Mouse (Mus musculus): Measurements from ENCODE around the gene Gm5108.
A peak's percentile ranks its signal among the peaks of the same experiment; 100 is the strongest.

Gm5108 gene

DNA sequence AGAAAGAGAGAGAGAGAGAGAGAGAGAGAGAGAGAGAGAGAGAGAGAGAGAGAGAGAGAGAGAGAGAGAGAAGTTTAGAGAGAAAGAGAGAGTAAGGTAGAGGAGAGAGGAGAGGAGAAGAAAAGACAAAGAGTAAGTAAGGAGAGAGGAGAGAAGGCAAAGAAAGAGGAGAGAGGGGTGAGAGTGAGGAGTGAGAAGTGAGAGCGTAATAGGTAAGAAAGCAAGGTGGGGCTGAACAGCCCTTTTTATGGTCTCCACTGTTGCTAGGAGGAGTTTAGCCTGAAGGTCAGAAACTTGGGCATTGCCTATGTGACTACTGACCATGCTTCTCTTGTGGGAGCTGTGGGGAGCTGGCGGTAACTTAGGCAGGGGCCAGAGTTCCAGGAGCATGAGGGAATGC is at the start of gene Gm5108:
Gene Gm5108, plus strand, starts transcription at position 301 of the 400 bp plus-strand sequence.
- no peak for DNase-seq (ENCODE audit: low read depth, low spot score)

DNA sequence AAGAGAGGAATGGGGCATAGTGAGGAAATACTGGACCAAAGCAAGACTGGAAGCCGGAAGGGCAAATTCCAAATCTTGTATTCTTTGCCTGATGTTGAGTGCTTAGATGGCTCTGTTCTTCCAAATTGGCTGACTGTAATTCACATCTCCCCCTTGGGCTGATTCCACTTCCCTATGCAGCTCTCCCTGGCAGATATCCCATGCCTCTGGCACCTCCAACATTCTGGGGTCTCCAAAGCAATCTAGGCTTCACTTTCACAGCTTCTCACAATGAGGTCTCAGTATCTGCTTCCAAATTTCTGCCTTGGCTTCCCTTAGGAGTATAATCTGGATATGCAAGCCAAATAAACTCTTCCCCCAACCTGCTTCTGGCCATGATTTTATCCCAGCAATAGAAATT is 42.5 kb upstream of the Gm5108 start:
- no peak for DNase-seq (ENCODE audit: low read depth, low spot score)

DNA sequence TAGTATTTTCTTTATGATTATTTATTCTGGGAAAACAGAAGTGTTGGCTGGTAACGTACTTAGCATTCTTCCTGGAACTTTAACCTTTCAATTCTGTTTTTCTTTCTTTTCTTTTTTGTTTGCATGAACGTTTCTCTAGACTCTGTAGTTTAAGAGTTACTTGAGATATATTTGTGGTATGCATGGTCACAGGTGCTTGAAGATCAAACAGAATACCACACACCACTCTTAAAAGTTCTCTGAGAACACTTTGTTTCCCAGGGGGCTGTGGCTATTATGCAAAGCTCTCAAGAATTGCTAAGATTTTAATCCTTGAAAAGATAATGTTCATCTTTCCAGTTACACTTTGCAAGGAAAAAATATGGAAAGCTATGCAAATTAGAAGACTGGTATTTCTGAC is 36.9 kb upstream of the Gm5108 start:
- DNase-seq (ENCODE audit: low read depth, low spot score) = no peak

DNA sequence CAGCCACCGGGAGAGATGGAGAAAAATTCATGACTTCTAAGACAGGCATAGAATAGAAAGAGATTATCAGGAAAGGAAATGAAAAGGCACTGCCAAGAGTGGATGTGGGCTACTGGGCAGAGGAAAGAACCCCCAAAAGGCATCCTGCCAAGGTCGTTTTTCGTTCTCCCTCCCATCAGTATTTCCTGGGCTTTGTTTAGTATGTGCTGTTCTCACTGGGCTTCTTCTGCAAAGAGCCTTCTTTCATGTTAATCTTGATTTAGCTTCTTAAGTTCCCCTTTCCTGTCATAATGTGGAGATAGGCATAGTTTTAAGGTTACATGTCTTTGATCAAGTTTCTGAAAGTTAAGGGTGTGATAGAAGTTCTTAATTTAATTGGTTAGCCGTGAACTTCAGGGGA is 10.9 kb upstream of the Gm5108 start:
- DNase-seq (ENCODE audit: low read depth, low spot score) = no peak

DNA sequence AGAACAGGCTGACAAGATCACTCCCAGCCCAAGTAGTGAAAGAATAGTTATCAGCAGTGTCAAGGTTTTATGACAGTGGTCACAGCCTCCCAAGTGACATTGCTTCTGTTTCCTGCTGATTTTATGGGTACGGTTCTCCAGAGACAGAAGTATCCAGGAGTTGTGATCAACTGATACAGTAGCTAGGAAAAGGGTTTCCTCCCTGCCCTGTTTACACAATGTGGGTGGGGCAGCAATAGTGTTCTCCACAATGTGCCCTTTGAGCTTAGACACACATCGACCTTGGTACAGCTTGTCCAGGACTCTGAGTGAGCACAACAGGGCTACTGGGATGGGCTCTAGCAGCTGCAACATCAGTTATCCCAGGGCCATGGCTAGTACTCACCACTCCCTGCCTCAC is 9.8 kb upstream of the Gm5108 start:
- no peak for DNase-seq (ENCODE audit: low read depth, low spot score)

DNA sequence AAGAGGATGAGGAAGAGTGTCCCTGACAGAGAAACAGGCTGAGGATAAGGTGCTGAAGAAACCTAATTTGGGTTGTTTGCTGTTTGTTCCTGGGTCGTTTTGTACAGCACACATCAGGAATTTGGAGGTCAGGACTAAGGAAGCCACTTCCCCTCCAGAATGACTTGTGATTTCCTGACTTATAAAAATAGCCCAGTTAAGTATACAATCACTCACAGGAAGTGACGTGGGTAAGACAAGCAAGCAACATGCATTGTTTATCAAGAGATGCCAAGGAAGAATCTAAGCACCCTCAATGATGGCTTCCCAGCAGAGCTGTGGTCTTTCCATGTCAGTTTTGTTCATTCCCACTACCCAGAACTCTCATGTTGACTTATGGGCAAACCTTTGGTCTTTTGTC is 1.7 kb downstream of the Gm5108 start:
- no peak for DNase-seq (ENCODE audit: low read depth, low spot score)

DNA sequence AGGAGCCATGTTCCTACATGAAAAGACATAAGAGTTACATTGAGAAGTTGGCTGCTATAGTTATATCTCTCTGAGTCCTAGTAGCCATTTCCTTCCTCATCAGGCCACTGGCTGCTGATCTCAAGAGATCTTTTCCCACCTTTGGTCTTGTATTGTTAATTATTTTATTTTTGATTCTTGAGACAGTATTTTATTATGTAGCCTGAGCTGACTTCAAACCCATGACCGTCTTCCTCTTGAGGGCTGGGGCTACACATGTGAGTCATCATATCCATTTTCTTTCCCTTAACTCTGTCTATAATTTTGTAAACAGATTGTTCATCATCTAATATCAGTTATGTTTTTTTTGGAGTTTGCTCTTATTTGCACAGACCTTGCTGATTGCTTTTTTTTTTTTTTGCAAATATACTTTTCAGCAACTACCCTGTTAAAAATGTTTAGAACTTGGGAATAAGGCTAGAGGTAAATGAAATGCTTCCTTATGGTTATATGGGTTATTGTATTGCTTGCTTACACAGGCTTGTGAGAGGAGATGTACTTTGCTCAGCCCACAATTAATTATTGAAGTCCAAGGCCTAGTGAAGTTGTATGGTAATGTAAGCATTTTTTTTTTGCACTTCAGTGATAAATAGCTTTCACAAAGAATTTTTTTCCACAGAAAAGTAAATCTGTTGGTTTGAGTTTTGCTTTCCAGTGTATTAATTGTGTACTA is 2.8 kb downstream of the Gm5108 start:
- no peak for DNase-seq (ENCODE audit: low read depth, low spot score)

DNA sequence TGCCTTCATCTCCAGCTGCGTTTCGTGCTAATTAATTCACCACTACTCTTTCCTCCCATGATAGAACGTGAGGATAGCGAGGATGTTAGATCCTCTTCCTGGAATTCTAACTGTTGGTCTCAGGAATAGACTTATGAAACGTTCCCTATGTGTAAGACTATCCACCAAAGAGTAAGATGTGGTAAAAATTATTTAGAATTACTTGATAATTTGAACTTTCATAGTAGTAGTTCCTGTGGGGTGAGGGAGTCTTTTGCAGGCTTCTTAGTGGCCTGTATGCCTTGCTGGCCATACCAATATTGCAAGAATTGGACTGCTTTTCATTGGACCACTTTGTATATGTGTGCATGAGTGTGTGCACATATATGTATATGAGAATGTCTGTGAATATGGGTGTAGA is 4.9 kb downstream of the Gm5108 start, which contains the start of gene Gm21905:
Gene Gm21905, minus strand, starts transcription at position 101 of the 400 bp plus-strand sequence.
- DNase-seq (ENCODE audit: low read depth, low spot score) = no peak

DNA sequence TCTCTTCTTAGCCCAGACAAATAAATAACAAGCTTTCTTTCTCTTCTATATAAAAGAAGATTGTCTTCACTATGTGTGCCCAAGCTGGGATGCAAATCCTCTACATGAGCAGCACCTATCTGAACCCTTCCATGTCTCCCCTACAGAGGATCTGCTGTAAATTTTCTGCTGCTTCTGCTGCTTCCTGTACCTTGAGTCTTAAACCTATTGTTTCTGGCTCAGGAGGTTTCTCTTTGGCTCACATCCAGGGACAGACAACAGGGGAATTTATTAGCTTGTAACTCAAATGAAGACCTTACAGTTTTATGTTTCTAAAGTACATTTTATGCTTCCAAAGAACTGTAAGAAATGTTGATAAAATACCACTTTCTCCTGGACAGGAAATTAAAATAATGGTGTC is 5.5 kb downstream of the Gm5108 start:
- DNase-seq (ENCODE audit: low read depth, low spot score) = no peak

DNA sequence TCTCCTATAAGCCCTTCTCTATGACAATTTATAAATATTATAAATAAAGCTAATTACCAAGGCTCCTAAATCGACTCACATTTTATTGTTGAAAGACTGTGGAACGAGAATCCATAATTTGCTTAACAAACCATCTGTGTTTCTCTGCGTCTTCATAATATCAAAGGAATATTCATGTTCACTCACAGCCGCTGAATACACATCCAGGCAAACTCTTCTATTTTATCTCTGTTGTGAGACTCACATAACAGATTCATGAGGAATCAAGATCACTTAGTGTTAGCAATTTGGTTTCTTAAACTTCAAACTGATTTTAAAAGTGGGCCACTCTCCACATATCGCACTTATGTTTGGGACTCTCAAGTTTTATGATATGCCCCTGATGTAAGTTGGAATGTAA is 6.6 kb downstream of the Gm5108 start:
- DNase-seq (ENCODE audit: low read depth, low spot score) = no peak

DNA sequence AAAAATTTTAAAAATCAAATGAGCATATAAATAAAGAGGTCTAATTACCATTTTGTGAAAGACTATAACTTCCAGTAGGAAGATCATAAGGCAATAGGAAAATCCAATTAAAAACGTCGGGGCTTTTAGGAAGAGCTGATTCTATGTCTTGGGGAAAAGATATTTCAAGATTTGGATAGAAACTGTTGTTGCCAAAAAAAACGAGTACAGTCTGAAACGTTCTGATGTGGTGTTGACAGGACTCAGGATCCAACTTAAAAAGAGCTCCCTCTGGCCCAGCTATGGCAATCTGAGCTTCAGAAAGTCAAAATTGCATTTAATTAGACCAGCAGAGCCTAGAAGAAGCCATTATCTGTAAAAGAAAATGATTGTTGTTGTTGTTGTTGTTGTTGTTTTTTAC is 12.6 kb downstream of the Gm5108 start:
- peak; percentile 56 for DNase-seq (ENCODE audit: low read depth, low spot score)

DNA sequence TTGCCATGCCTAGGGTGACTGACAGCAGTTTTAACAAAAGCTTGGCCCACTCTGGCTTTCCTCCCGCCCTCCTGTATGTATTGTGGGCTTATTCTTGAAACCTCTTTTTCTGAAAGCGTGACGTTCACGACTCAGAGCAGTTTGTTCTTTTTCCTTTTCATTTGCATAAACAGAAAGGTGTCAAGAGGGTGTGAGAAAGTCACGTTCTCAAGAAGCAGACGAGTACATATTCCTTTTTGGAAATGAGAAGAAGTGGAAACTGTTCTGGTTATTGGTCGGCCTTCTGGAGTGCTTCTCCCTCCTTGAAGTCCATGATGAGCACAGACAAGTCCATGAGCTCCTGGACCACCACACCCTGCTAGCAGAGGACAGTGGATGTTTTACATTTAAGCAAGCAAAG is 14.0 kb downstream of the Gm5108 start:
- DNase-seq (ENCODE audit: low read depth, low spot score) = peak; percentile 44

DNA sequence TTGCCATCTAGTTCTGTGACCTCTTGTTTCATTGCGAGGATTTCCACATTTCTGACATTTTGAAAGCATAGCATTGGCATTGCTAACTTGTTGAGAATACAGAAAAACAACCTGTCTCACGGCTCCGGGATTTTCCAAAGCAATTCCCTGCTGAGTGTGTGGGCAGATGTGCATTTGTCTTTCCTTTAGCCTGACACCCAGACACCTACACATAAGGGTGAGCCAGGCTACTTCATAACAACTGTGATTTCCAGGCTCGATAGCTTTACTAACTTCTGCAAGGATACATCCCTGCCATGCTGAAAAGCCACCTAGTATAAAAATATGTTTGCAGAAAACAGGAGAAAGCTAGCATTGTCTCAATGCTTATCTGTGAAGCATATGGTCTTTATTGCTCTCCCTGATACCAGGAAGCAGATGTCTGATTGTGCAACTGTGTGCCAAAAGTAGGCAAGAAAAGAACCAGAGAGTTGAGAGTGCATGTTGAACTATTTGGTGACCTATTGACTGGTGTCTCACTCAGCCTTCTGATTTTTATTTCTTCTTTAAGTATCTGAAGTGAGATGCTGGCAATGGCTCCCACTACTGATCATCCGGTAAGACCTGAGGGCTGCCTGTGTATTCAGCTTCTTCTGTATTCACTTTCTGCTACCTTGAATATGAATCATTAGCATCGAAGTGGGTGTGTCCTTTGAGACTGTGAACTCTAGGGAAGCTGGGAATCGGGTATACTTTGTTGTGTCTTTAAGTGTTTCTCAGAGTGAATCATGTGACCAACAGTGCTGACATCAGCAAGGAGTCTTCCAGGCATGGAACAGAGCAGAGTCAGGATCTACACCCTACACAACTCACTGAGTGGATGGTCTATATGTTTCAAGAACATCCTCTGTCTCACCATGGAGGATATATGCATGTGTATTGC is 20.5 kb downstream of the Gm5108 start:
- DNase-seq (ENCODE audit: low read depth, low spot score) = peak; percentile 69

DNA sequence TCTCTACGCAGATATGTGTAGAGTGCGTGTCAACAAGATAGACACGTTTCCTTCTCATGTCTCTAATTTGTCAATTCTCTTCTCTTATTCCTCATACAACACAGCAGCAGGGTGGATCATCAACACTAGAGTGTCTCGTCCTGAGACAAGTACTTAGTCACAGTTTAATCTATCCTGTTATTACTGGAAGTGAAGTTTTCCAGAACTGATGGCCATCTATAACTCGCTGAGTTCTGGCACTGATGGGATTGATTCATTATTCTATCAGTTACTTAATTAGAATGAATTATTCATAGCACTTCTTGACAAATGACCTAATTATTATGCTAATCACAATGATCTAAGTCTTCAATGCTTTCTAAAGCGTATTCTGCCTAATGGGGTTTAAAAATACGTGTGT is 28.1 kb downstream of the Gm5108 start:
- DNase-seq (ENCODE audit: low read depth, low spot score) = no peak

DNA sequence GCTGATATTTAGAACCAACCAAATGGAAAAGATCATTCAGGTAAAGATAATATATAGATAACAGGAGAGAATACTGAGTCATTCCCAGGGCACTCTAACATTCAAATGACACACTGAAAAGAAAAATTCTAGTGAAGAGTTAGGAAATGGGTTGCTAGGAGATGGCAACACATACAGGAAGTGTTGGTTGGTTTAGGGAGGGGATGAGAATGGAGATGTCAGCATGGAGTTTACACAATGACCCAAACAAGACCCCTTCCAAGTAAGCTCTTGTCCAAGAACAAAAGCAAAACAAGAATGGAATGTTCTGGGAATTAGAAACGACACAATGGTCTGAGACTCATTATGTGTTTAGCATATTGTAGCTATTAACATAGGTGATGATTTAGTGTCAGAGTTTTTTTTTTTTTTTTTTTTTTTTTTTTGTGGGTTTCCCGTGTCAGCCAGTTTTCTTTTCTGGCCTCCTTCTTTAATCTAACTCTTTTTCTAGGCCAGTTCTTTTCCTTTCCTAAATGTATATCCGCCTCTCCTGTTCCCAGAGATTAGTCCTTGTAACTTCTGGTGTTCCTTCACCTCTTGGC is 40.6 kb downstream of the Gm5108 start:
- DNase-seq (ENCODE audit: low read depth, low spot score) = no peak

DNA sequence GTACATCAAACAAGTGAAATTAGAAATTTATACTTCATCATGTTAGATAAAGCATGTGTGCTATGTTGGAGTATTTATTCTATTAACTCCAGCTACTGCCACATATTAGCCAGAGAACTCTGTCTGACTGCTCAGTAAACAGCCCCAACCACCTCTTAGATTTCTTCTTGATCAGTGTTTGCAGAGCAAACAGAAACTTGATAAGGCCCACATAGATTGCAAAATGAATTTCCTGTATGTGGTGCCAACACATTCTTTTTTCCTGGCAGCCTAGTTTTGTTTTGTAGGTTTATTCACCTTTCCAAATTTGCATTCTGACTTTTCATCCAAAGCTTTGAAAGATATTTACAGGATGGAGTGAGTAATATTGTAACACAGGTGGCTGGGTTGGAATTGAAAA is 49.0 kb downstream of the Gm5108 start:
- DNase-seq (ENCODE audit: low read depth, low spot score) = no peak

DNA sequence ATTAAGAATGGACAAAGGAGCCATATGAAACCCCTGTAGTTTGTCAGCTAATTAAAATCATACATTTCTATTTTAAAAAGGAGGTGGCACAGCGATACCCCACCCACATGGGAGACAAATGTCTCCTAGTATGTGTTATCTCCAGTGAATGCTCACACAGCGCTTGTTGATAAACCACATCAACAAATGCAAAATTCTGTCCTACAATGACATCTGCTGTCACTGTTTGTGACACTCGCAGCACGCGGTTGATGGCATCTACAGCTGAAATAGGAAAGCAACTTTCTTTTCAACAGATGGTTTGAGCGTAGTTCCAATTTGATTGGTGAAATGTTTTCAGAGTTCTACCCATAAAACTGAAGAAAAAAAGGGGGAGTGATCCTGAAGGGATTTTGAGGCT is 61.1 kb downstream of the Gm5108 start:
- peak; percentile 50 for DNase-seq (ENCODE audit: low read depth, low spot score)

DNA sequence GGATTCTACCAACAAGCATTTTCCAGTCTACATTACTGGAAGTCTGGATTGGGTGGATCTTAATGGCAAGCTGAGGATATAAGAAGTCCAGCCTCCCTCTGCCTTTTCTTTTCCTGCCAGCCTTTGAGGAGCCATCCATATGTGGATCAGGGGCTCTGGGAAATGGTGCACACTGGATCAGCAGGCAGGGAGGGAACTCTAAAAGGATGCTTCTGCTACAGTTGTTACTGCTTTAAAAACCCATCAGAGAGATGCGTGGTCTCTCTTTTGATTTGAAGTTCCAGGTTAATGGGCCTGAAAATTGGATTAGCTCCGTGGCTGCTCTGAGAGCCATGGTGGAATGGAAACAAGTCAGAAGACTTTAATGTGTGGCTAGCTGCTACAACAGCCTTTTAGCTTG is 62.4 kb downstream of the Gm5108 start:
- no peak for DNase-seq (ENCODE audit: low read depth, low spot score)

DNA sequence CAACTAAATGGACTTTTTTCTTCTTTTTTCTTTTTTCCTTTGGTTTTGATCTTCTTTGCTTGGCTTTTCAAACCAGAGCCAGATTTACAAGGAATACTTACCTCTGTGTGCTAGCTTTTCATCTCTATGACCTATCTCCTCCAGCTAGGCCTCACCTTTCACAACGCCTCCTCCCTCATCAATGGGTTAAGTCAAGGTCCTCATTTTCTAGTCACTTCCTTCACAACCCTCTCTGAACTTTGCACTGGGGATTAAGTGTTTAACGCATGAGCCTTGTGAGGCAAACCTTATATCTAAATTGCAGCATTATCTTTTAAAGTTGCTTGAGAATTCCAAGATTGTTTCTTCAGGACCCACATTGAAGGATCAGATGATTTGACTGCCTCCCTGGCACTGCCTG is 63.0 kb downstream of the Gm5108 start:
- no peak for DNase-seq (ENCODE audit: low read depth, low spot score)

DNA sequence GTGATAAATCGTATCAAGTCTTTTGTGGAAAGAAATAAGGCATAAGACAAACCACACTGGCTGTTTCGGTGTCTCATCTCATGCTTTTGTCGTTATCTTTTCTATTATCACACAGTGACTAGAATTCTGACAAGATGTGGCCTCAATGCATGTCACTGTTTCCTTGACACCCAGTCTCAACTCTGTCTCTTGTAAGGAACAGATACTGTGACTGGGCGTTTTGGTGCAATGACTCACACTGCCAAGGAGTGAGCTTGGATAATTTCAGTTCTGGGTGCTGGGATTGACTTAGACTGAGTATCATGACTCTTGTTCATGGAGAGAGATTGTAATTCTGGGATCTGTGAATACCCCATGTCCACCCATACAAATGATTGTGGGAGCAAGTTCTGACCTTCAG is 65.6 kb downstream of the Gm5108 start:
- DNase-seq (ENCODE audit: low read depth, low spot score) = peak; percentile 47

DNA sequence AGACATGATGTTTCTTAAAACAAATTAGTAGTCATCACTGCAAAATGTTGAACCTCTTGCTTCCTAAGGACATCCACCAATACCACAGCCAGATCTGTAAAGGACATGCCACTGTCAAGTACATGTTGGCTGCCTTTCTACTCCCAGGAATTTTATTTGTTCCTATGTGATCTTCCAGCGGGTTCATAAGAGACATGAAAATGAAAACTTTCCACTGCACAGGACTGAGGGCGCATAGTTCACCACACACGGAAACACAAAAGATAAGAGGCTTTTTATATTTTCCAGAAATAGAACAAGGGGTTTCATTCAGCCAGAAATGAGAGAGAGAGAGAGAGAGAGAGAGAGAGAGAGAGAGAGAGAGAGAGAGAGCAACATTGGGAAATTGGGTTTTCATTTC is 70.1 kb downstream of the Gm5108 start:
- DNase-seq (ENCODE audit: low read depth, low spot score) = peak; percentile 15

DNA sequence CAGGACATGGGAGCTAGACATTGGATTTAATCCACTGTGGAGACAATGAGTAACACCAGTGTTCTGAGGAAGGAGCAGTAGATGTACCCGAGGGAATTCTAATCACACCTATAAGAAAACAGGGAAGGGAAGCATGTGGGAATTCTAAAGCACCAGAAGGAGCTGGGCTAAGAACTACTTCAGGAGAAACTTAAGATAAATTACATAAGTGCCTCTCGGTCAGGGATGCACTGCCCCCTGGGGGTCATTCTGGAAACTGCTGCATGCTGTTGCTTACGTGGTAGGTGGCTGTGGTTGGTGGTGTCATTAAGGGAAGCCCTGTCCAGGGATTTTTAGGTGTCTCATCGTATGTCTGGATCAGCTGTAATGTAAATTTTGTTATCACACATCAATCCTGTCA is 71.1 kb downstream of the Gm5108 start:
- peak; percentile 92 for DNase-seq (ENCODE audit: low read depth, low spot score)

DNA sequence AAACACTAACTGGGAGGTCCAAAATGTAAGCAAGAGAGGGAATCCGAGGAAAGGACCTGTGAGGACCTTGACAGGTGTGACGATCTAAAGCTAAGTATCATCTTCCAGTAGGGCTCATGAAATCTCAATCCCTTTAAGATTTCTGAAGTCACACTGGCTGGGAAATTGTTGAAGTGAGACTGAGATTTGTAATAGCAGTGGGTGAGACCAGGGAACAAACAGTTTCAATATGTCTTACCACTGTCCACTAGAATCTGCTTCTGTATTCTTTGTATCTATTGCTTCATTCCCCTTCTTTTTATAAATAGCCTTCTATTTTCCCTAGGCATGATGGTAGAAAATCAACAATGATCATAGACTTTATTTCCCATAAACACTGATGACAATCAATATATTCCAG is 79.4 kb downstream of the Gm5108 start:
- DNase-seq (ENCODE audit: low read depth, low spot score) = no peak

All from brain, adult 2 months (tissue).